8 mouse cellular contexts compared by ENCODE assay signal in genomic region chr17:56269153-56269630, GRCm38 (mm10). TPM values are rescaled to one million over a fixed set of nuclear protein-coding genes. Genes with fewer than 3 reads are reported as not detected.
DNase-seq lines count a peak whose midpoint lies in the region; ATAC-seq and TF ChIP-seq lines count a peak whose summit lies in the region.

No protein-coding gene starts in this region.

- H3K4me3 ChIP-seq in forebrain, embryonic 16.5 days (replicated peaks; ENCODE audit: low read length), result peak overlapping the region; percentile 36
- peak overlapping the region; percentile 39 for H3K4me3 ChIP-seq in small intestine, adult 2 months (ENCODE audit: low read depth, low read length)

- H3K27ac ChIP-seq in forebrain, embryonic 16.5 days (ENCODE audit: low read length), result peak overlapping the region; percentile 74
- H3K27ac ChIP-seq in small intestine, adult 2 months (ENCODE audit: insufficient read depth, low read depth, low read length), result peak overlapping the region; percentile 57

- H3K27me3 ChIP-seq in forebrain, embryonic 16.5 days (replicated peaks; ENCODE audit: control insufficient read depth, insufficient read depth, low read length), result no peaks in the 10 kb centered on the region
- no peaks in the 10 kb centered on the region for H3K27me3 ChIP-seq in small intestine, adult 2 months (ENCODE audit: control insufficient read depth, insufficient read depth, low read length)

- ATAC-seq in forebrain, embryonic 16.5 days, result peak; percentile 91
- ATAC-seq in inflammation-experienced regulatory T-cells, adult 6 months, result peak; percentile 97
- ATAC-seq in megakaryocyte progenitor cell, adult 5-6 weeks (replicated peaks; ENCODE audit: poor library complexity), result peak; percentile 89

- no peak; the same call in 1 of the 2 replicates for TF ChIP-seq POLR2A in small intestine, adult 2 months (IDR thresholded peaks at IDR 0.05; ENCODE audit: low read depth, low read length)

- peak overlapping the region; percentile 42 for H3K9ac ChIP-seq in forebrain, embryonic 16.5 days (replicated peaks; ENCODE audit: low read depth, low read length)

- H3K9me3 ChIP-seq in forebrain, embryonic 16.5 days (ENCODE audit: control insufficient read depth, low read length), result no peaks in the 10 kb centered on the region

- peak; percentile 68 for DNase-seq in adrenal gland, postnatal 10 days
- DNase-seq in adrenal gland, postnatal 25 days, result no peak
- DNase-seq in cerebellum, adult 11-12 months, result peak; percentile 71
- DNase-seq in left cerebral cortex, postnatal 25 days (ENCODE audit: low spot score in 2 of 2), result peak; percentile 67 to 91

- no peak for TF ChIP-seq CTCF in small intestine, adult 2 months (IDR thresholded peaks at IDR 0.05; ENCODE audit: extremely low read depth, insufficient read length, insufficient replicate concordance, low read depth, low read length)

- intact Hi-C loops in left cerebral cortex, postnatal 25 days (cut with DNase I), result no loop called here

- peaks cover 8% of the 10 kb centered on the region for H3K4me1 ChIP-seq in forebrain, embryonic 16.5 days (replicated peaks; ENCODE audit: control insufficient read depth, insufficient read depth, low read length)
- H3K4me1 ChIP-seq in small intestine, adult 2 months (ENCODE audit: control insufficient read depth, insufficient read depth, insufficient read length, low read length), result peaks cover 27% of the 10 kb centered on the region

- H3K36me3 ChIP-seq in forebrain, embryonic 16.5 days (ENCODE audit: control insufficient read depth, insufficient read depth), result no peaks in the 10 kb centered on the region
- peaks cover 38% of the 10 kb centered on the region for H3K36me3 ChIP-seq in small intestine, adult 2 months (ENCODE audit: control insufficient read depth, insufficient read depth, low read length)

- peak overlapping the region; percentile 64 for H3K4me2 ChIP-seq in forebrain, embryonic 16.5 days (ENCODE audit: low read length)

- WGBS in forebrain, embryonic 16.5 days, result 19% methylated on average over 12 of the region's 12 CpGs
- WGBS in small intestine, adult 2 months, result 10% methylated on average over 12 of the region's 12 CpGs

RNA-seq across cellular contexts. Expression of gene Ticam1, which starts 7.4 kb away (rescaled TPM):
- 10 to 100 TPM; 16.6 to 18.1 TPM for total RNA-seq in adrenal gland, postnatal 10 days (2021)
- 25.1 and 28.8 TPM in 2 replicates for total RNA-seq in adrenal gland, postnatal 25 days (2021)
- 1.6 and 1.9 TPM in 2 replicates for polyA plus RNA-seq in forebrain, embryonic 16.5 days (2015; fragmentation: Nextera tagmentation; extraction: Ambion mirVana)
- polyA plus RNA-seq in inflammation-experienced regulatory T-cells, adult 6 months (2017; shearing (Covaris generic)), result 10 to 100 TPM in 1 of 3 experiments, 1 to 10 TPM in 2; 8.1 to 11.5 (median 8.7) TPM
- total RNA-seq in left cerebral cortex, postnatal 25 days (2021), result 1 to 10 TPM; 5.2 to 5.4 TPM
- total RNA-seq in megakaryocyte progenitor cell, adult 5-6 weeks (2015), result 9.0 and 11.4 TPM in 2 replicates
- total RNA-seq in megakaryocyte progenitor cell, adult 5-6 weeks (2017), result 3.0 and 4.1 TPM in 2 replicates
- 39.7 and 96.6 TPM in 2 replicates for polyA plus RNA-seq in small intestine, adult 2 months (2012; rRNA removed)

RNA-seq across cellular contexts. Expression of gene Fem1a, which starts 12.6 kb away (rescaled TPM):
- 10 to 100 TPM; 27.8 to 38.0 TPM for total RNA-seq in adrenal gland, postnatal 10 days (2021)
- total RNA-seq in adrenal gland, postnatal 25 days (2021), result 30.0 and 32.0 TPM in 2 replicates
- 23.4 and 24.5 TPM in 2 replicates for polyA plus RNA-seq in forebrain, embryonic 16.5 days (2015; fragmentation: Nextera tagmentation; extraction: Ambion mirVana)
- 1 to 10 TPM; 4.9 to 6.2 (median 6.1) TPM for polyA plus RNA-seq in inflammation-experienced regulatory T-cells, adult 6 months (2017; shearing (Covaris generic))
- 10 to 100 TPM; 33.5 to 34.1 TPM for total RNA-seq in left cerebral cortex, postnatal 25 days (2021)
- total RNA-seq in megakaryocyte progenitor cell, adult 5-6 weeks (2015), result 15.3 and 15.9 TPM in 2 replicates
- total RNA-seq in megakaryocyte progenitor cell, adult 5-6 weeks (2017), result 20.7 and 23.4 TPM in 2 replicates
- 21.3 and 22.9 TPM in 2 replicates for polyA plus RNA-seq in small intestine, adult 2 months (2012; rRNA removed)

RNA-seq across cellular contexts. Expression of gene Plin3, which starts 23.5 kb away (rescaled TPM):
- total RNA-seq in adrenal gland, postnatal 10 days (2021), result 10 to 100 TPM; 96.0 to 97.9 TPM
- 59.7 and 102 TPM in 2 replicates for total RNA-seq in adrenal gland, postnatal 25 days (2021)
- 9.3 and 12.6 TPM in 2 replicates for polyA plus RNA-seq in forebrain, embryonic 16.5 days (2015; fragmentation: Nextera tagmentation; extraction: Ambion mirVana)
- 10 to 100 TPM; 25.6 to 28.7 (median 25.6) TPM for polyA plus RNA-seq in inflammation-experienced regulatory T-cells, adult 6 months (2017; shearing (Covaris generic))
- 10 to 100 TPM in 1 of 2 experiments, 1 to 10 TPM in 1; 7.6 to 10.3 TPM for total RNA-seq in left cerebral cortex, postnatal 25 days (2021)
- 7.3 and 8.1 TPM in 2 replicates for total RNA-seq in megakaryocyte progenitor cell, adult 5-6 weeks (2015)
- 28.1 TPM in 2 replicates for total RNA-seq in megakaryocyte progenitor cell, adult 5-6 weeks (2017)
- polyA plus RNA-seq in small intestine, adult 2 months (2012; rRNA removed), result 137 and 299 TPM in 2 replicates

RNA-seq across cellular contexts. Expression of gene Arrdc5, which starts 30.9 kb away (rescaled TPM):
- not detected for total RNA-seq in adrenal gland, postnatal 10 days (2021)
- total RNA-seq in adrenal gland, postnatal 25 days (2021), result not detected in 2 replicates
- polyA plus RNA-seq in forebrain, embryonic 16.5 days (2015; fragmentation: Nextera tagmentation; extraction: Ambion mirVana), result not detected in 2 replicates
- not detected for polyA plus RNA-seq in inflammation-experienced regulatory T-cells, adult 6 months (2017; shearing (Covaris generic))
- not detected for total RNA-seq in left cerebral cortex, postnatal 25 days (2021)
- total RNA-seq in megakaryocyte progenitor cell, adult 5-6 weeks (2015), result not detected in 2 replicates
- total RNA-seq in megakaryocyte progenitor cell, adult 5-6 weeks (2017), result not detected in 2 replicates
- polyA plus RNA-seq in small intestine, adult 2 months (2012; rRNA removed), result not detected in 2 replicates

RNA-seq across cellular contexts. Expression of gene Uhrf1, which starts 33.9 kb away (rescaled TPM):
- total RNA-seq in adrenal gland, postnatal 10 days (2021), result 10 to 100 TPM; 28.5 to 34.8 TPM
- 14.1 and 14.8 TPM in 2 replicates for total RNA-seq in adrenal gland, postnatal 25 days (2021)
- 48.1 and 52.2 TPM in 2 replicates for polyA plus RNA-seq in forebrain, embryonic 16.5 days (2015; fragmentation: Nextera tagmentation; extraction: Ambion mirVana)
- 10 to 100 TPM in 1 of 3 experiments, 1 to 10 TPM in 2; 7.1 to 60.4 (median 9.6) TPM for polyA plus RNA-seq in inflammation-experienced regulatory T-cells, adult 6 months (2017; shearing (Covaris generic))
- 1 to 10 TPM in 1 of 2 experiments, under 1 TPM in 1; 0.69 to 1.1 TPM for total RNA-seq in left cerebral cortex, postnatal 25 days (2021)
- 67.8 and 80.7 TPM in 2 replicates for total RNA-seq in megakaryocyte progenitor cell, adult 5-6 weeks (2015)
- total RNA-seq in megakaryocyte progenitor cell, adult 5-6 weeks (2017), result 151 and 160 TPM in 2 replicates
- 7.6 and 16.3 TPM in 2 replicates for polyA plus RNA-seq in small intestine, adult 2 months (2012; rRNA removed)
